Mouse (Mus musculus) stomach, embryonic 14.5 days (tissue): ENCODE results near the gene Ttll3. TPM values are rescaled to one million over a fixed set of nuclear protein-coding genes. Genes with fewer than 3 reads are reported as not detected.

Experiments
- ATAC-seq: fragments of 200-750 bp; cut with Nextera tagmentation; 2 replicates; pipeline ENCODE4 v1.8.0; 2017; ENCODE audit warnings: low read depth, moderate TSS enrichment; ENCODE audit not compliant: insufficient number of reproducible peaks, insufficient read depth, low FRiP score
- H3K27ac ChIP-seq: fragments of 300-500 bp; sonication (generic); 2 replicates; pipeline ENCODE4 v1.5.1; 2014; ENCODE audit warnings: mild to moderate bottlenecking, low read length, moderate library complexity, mixed read lengths
- H3K27me3 ChIP-seq: fragments of 300-500 bp; sonication (generic); 2 replicates; pipeline ENCODE4 v1.6.1; 2014; ENCODE audit warnings: low read length, control low read depth, mixed read lengths; ENCODE audit not compliant: control insufficient read depth, insufficient read depth
- H3K36me3 ChIP-seq: fragments of 300-500 bp; sonication (generic); 2 replicates; pipeline ENCODE4 v1.6.1; 2014; ENCODE audit warnings: mild to moderate bottlenecking, control low read depth, low read length, moderate library complexity, mixed read lengths; ENCODE audit not compliant: control insufficient read depth, insufficient read depth
- H3K4me1 ChIP-seq: fragments of 300-500 bp; sonication (generic); 2 replicates; pipeline ENCODE4 v1.6.1; 2014; ENCODE audit warnings: low read length, control low read depth, mixed read lengths; ENCODE audit not compliant: control insufficient read depth, insufficient read depth
- H3K4me2 ChIP-seq: fragments of 300-500 bp; sonication (generic); replicated peaks from 2 replicates; pipeline ENCODE4 v1.6.1; 2014; ENCODE audit warnings: low read depth, low read length, control low read depth
- H3K4me3 ChIP-seq: fragments of 300-500 bp; sonication (generic); 2 replicates; pipeline ENCODE4 v1.5.1; 2014; ENCODE audit warnings: low read depth, low read length, control low read depth
- H3K9ac ChIP-seq: fragments of 300-500 bp; sonication (generic); replicated peaks from 2 replicates; pipeline ENCODE4 v1.6.1; 2014; ENCODE audit warnings: low read depth, mild to moderate bottlenecking, control low read depth, low read length, moderate library complexity, mixed read lengths
- H3K9me3 ChIP-seq: fragments of 300-500 bp; sonication (generic); 2 replicates; pipeline ENCODE4 v1.6.1; 2016; ENCODE audit warnings: low read depth, low read length, control low read depth; ENCODE audit not compliant: control insufficient read depth
- WGBS: fragments of 180-500 bp; shearing (Covaris S2); extraction: QIAGEN DNeasy Blood & Tissue Kit; methylation state at CpG from one replicate; pipeline ENCODE4 v1.1.7; 2014; 5-methylcytosine and 5-hydroxymethylcytosine counted together
- polyA plus RNA-seq: library from polyadenylated mRNA; unstranded; fragments of >200 nt; fragmentation: Nextera tagmentation; extraction: Ambion mirVana; gene quantifications from 2 replicates; pipeline ENCODE4 v1.2.1, GENCODE M21; 2014

Ttll3 gene
- polyA plus RNA-seq, 1 experiment from 2014 or later: 2.6 TPM

DNA sequence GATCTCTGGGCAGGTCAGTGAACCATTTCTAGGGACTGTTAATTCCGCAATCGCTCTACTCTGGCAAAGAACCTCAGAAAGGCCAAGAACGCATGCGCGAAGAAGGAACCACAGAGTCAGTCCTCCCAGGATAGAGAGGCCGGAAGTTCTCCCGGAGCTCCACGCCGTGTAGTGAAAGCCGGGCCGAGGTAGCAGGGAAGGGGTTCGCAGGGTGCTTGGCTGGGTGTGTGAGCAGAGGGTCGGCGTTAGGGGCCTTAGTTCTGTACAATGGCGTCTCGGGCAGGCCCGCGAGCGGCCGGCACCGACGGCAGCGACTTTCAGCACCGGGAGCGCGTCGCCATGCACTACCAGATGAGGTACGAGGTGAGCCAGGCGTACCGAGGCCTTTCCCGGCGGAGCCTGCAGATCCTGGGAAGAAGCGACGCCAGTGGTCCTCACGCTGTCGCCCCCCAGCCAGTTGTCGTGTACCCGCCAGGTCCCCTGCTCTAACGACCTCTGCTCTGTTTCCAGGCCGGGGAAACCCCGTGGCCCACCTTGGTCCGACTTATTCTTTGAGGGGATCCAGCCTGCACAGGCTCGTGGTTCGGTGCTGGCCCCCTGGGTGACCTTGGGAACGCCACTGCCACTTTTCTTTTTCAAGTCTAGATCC lies 53.5 kb downstream of the Ttll3 start, which contains the start of gene Jagn1:
TSS of gene Jagn1 (plus strand) at position 128 of the 649 bp plus-strand sequence.
- H3K27ac ChIP-seq: peak within 1 kb of the TSS; percentile 56; the same call in 1 of the 2 replicates
- peak within 1 kb of the TSS; percentile 92 for H3K4me2 ChIP-seq
- ATAC-seq: peak; percentile 92
- H3K9ac ChIP-seq: peak within 1 kb of the TSS; percentile 82
- H3K9me3 ChIP-seq: no peaks in the 10 kb centered on the region
- WGBS: under 1% methylated on average over 45 of the region's 45 CpGs
- peaks cover 5% of the 10 kb centered on the region for H3K4me1 ChIP-seq
- H3K4me3 ChIP-seq: peak within 1 kb of the TSS; percentile 96
- H3K36me3 ChIP-seq: peaks cover 9% of the 10 kb centered on the region; the same call in 1 of the 2 replicates
- no peaks in the 10 kb centered on the region for H3K27me3 ChIP-seq

- peak overlapping the region; percentile 46; the same call in 1 of the 2 replicates for H3K27ac ChIP-seq
- ATAC-seq: no peak
- H3K4me1 ChIP-seq: peaks cover 5% of the 10 kb centered on the region
- H3K9me3 ChIP-seq: no peaks in the 10 kb centered on the region
- 49% methylated on average over 12 of the region's 12 CpGs for WGBS
- peak overlapping the region; percentile 82 for H3K9ac ChIP-seq
- H3K4me3 ChIP-seq: peak overlapping the region; percentile 96
- H3K27me3 ChIP-seq: no peaks in the 10 kb centered on the region
- peak overlapping the region; percentile 92 for H3K4me2 ChIP-seq
- peaks cover 13% of the 10 kb centered on the region for H3K36me3 ChIP-seq
Observed at GRCm38 (mm10) chr6:113443091-113443490, 54.0 kb downstream of the Ttll3 start.

DNA sequence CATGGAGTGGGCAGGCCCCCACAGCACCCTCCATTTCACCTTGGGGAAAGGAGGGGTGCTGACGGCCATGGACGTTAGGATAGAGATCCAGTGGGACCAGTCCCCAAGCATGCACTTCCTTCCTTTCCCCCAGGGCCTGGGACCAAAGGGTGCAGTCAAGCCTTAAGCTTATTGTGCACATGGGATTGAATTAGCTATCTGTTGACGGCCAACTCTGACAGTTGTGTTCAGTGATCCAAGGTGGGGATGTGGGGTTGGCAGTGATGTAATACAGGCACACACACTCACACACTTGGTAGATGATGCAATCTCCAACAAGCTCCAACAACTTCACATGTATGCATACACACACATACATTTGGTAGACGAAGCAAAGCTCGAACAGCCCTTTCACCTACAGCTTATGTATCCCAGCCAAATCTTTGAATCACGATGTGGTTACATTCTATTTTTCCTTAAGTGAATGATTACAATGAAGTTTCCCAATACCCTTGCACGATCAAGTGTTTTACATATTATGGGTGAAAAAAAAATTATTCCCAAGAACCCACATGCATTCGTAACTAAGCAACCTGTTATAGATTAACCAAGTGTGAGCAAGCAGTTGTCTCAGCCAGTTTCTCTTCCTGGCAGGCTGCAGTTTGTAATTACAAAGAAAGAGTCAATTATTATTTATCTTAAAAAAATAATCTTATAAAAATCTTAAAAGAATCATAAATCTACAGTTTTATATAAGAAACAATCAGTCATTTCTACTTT lies 55.3 kb downstream of the Ttll3 start:
- H3K9ac ChIP-seq: no peak overlapping the region
- no peaks in the 10 kb centered on the region for H3K9me3 ChIP-seq
- no peak overlapping the region for H3K27ac ChIP-seq
- ATAC-seq: no peak
- peaks cover 5% of the 10 kb centered on the region for H3K4me1 ChIP-seq
- H3K36me3 ChIP-seq: peaks cover 18% of the 10 kb centered on the region
- no peak overlapping the region for H3K4me2 ChIP-seq
- H3K27me3 ChIP-seq: no peaks in the 10 kb centered on the region
- 76% methylated on average over 6 of the region's 8 CpGs for WGBS
- no peak overlapping the region for H3K4me3 ChIP-seq

DNA sequence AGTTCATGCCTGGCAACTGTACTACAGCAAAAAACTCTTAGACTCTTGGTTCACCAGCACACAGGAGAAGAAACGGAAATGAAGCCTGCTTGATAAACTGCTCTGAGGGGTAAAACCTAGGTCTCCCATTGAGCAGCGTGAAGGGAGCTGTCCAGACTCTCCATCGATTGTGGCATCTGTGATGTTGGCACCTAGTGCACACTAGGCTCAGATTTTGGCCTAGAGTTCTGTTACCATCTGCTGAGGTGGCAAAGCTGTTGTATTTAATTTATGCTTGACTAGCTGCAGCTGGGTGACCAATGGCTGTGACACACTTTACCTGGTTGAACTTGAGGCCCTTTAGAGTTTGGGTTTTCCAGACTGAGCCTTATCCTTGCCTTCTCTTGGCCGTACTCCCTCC lies 58.6 kb downstream of the Ttll3 start:
- Histone ChIP-seq H3K9me3 (no peaks in the 10 kb centered on the region), H3K9ac (no peak overlapping the region), H3K4me1 (peaks cover 5% of the 10 kb centered on the region), H3K27me3 (no peaks in the 10 kb centered on the region), H3K4me2 (no peak overlapping the region), H3K36me3 (peaks cover 18% of the 10 kb centered on the region), H3K27ac (no peak overlapping the region), H3K4me3 (no peak overlapping the region)
- ATAC-seq: no peak
- WGBS: 95% methylated on average over 4 of the region's 4 CpGs

GRCm38 (mm10) chr6:113451839-113452238 lies 62.8 kb downstream of the Ttll3 start:
- H3K4me3 ChIP-seq: no peak overlapping the region
- ATAC-seq: no peak
- no peak overlapping the region for H3K9ac ChIP-seq
- no peak overlapping the region for H3K27ac ChIP-seq
- 70% methylated on average over 2 of the region's 2 CpGs for WGBS
- no peaks in the 10 kb centered on the region for H3K27me3 ChIP-seq
- no peaks in the 10 kb centered on the region for H3K4me1 ChIP-seq
- H3K9me3 ChIP-seq: no peaks in the 10 kb centered on the region
- peaks cover 14% of the 10 kb centered on the region for H3K36me3 ChIP-seq
- H3K4me2 ChIP-seq: no peak overlapping the region

DNA sequence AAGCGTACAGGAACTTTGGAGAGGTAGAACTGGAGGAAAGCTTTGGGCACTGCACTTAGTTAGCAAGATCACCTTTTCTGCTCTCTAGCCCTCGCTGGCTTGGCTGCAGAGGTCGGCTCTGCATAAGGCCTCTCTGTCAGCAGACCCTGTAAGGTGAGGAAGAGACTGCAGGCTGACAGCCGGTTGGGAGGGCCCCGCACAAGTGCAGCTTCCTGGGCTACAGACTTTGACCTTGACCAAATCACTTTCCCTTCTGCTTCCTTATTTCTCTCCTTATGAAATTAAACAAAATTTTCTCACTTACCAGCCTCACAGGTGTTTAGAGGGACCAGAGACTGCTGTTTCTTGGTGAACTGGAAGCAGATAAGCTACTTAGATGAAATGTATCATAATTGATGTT lies 65.9 kb downstream of the Ttll3 start:
- Histone ChIP-seq H3K9ac (no peak overlapping the region), H3K27ac (no peak overlapping the region), H3K36me3 (no peaks in the 10 kb centered on the region), H3K4me2 (no peak overlapping the region), H3K9me3 (no peaks in the 10 kb centered on the region), H3K4me3 (no peak overlapping the region), H3K27me3 (no peaks in the 10 kb centered on the region), H3K4me1 (peaks cover 2% of the 10 kb centered on the region; the same call in 1 of the 2 replicates)
- WGBS: 55% methylated on average over 5 of the region's 5 CpGs
- no peak for ATAC-seq

DNA sequence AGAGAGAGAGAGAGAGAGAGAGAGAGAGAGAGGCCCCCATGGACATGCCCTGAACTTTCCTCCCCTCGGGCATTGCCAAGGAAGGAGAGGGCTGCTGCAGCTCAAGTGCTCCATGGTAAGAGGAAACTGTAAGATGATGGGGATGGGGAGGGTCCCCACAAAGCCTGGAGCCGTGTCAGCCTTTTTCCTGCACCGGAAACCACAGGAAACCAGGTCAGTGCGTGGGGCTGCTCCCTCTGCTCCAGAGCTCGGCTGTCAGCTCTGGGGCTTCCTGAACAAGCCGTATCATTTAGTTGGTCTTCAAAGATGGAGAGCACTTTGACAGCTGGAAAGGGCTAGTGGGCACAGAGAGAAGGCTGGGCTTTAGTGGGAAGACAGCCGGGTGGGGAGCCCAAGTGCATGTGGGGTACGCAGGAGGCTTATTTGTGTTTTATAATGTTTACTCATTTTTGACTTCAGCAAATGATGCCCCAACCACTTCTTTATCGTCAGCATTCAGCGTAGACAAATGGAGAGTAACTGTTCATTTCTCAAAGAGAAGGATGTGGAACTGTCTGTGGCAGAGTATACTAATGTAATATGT lies 69.0 kb downstream of the Ttll3 start, which contains the start of gene Il17re:
TSS of gene Il17re (plus strand) at position 533 of the 583 bp plus-strand sequence.
- H3K4me3 ChIP-seq: peak within 1 kb of the TSS; percentile 15; the same call in 1 of the 2 replicates
- H3K36me3 ChIP-seq: no peaks in the 10 kb centered on the region
- H3K4me1 ChIP-seq: peaks cover 2% of the 10 kb centered on the region; the same call in 1 of the 2 replicates
- H3K4me2 ChIP-seq: peak within 1 kb of the TSS; percentile 30
- ATAC-seq: no peak
- 59% methylated on average over 10 of the region's 10 CpGs for WGBS
- H3K9ac ChIP-seq: no peak within 1 kb of the TSS
- no peaks in the 10 kb centered on the region for H3K27me3 ChIP-seq
- H3K9me3 ChIP-seq: no peaks in the 10 kb centered on the region
- H3K27ac ChIP-seq: peak within 1 kb of the TSS; percentile 52; the same call in 1 of the 2 replicates

DNA sequence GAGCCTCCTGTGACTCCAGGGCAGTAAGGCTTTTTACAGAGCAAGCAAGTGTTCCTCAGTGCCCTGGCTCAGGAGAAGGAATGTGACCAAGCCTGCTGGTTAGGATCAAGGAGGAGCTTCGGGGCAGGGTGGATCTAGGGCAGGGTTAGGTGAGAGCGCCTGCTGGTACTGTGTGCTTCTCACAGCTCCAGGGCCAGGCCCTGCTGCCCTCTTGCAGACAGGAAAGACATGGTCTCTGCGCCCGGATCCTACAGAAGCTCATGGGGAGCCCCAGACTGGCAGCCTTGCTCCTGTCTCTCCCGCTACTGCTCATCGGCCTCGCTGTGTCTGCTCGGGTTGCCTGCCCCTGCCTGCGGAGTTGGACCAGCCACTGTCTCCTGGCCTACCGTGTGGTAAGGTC lies 69.6 kb downstream of the Ttll3 start:
- H3K4me2 ChIP-seq: peak overlapping the region; percentile 30
- H3K4me1 ChIP-seq: peaks cover 2% of the 10 kb centered on the region; the same call in 1 of the 2 replicates
- no peaks in the 10 kb centered on the region for H3K36me3 ChIP-seq
- ATAC-seq: peak; percentile 92
- H3K4me3 ChIP-seq: peak overlapping the region; percentile 15; the same call in 1 of the 2 replicates
- H3K9me3 ChIP-seq: no peaks in the 10 kb centered on the region
- H3K27me3 ChIP-seq: no peaks in the 10 kb centered on the region
- WGBS: 53% methylated on average over 10 of the region's 10 CpGs
- H3K27ac ChIP-seq: peak overlapping the region; percentile 52; the same call in 1 of the 2 replicates
- no peak overlapping the region for H3K9ac ChIP-seq
